Mouse (Mus musculus) hindbrain, postnatal 0 days (tissue): ENCODE results near the gene Amz2. TPM values are rescaled to one million over a fixed set of nuclear protein-coding genes. Genes with fewer than 3 reads are reported as not detected.

Experiments
- ATAC-seq: fragments of 200-750 bp; cut with Nextera tagmentation; 2 replicates; pipeline ENCODE4 v1.8.0; 2017; ENCODE audit warnings: mild to moderate bottlenecking, moderate TSS enrichment, moderate library complexity
- DNase-seq: peaks from one replicate; pipeline ENCODE4 v3.0.0-alpha.2; 2015; ENCODE audit warnings: low spot score
- H3K27ac ChIP-seq: fragments of 300-500 bp; sonication (generic); 2 replicates; pipeline ENCODE4 v1.5.1; 2014; ENCODE audit warnings: mild to moderate bottlenecking
- H3K27me3 ChIP-seq: fragments of 300-500 bp; sonication (generic); 2 replicates; pipeline ENCODE4 v1.6.1; 2014; ENCODE audit warnings: low read length, mixed read lengths; ENCODE audit not compliant: insufficient read depth
- H3K36me3 ChIP-seq: fragments of 300-500 bp; sonication (generic); 2 replicates; pipeline ENCODE4 v1.6.1; 2014; ENCODE audit warnings: low read length, mixed read lengths; ENCODE audit not compliant: insufficient read depth
- H3K4me1 ChIP-seq: fragments of 300-500 bp; sonication (generic); 2 replicates; pipeline ENCODE4 v1.6.1; 2014; ENCODE audit warnings: antibody characterized with exemption, low read length, mixed read lengths; ENCODE audit not compliant: insufficient read depth
- H3K4me2 ChIP-seq: fragments of 300-500 bp; sonication (generic); 2 replicates; pipeline ENCODE4 v1.6.1; 2014; ENCODE audit warnings: low read depth, mild to moderate bottlenecking, low read length, moderate library complexity, mixed read lengths
- H3K4me3 ChIP-seq: fragments of 300-500 bp; sonication (generic); 2 replicates; pipeline ENCODE4 v1.5.1; 2014; ENCODE audit warnings: low read length
- H3K9ac ChIP-seq: fragments of 300-500 bp; sonication (generic); replicated peaks from 2 replicates; pipeline ENCODE4 v1.6.1; 2014; ENCODE audit warnings: mild to moderate bottlenecking, low read length, moderate library complexity, mixed read lengths
- H3K9me3 ChIP-seq: fragments of 300-500 bp; sonication (generic); 2 replicates; pipeline ENCODE4 v1.6.1; 2016; ENCODE audit warnings: low read length, mixed read lengths
- CTCF ChIP-seq: IDR thresholded peaks from 2 replicates; pipeline ENCODE4 v1.5.1; 2016; ENCODE audit warnings: antibody characterized with exemption, control low read depth, low read depth
- WGBS: fragments of 180-500 bp; shearing (Covaris S2); extraction: QIAGEN DNeasy Blood & Tissue Kit; methylation state at CpG from one replicate; pipeline ENCODE4 v1.1.7; 2014; 5-methylcytosine and 5-hydroxymethylcytosine counted together
- polyA plus RNA-seq: library from polyadenylated mRNA; unstranded; fragments of >200 nt; fragmentation: Nextera tagmentation; extraction: Ambion mirVana; gene quantifications from 2 replicates; pipeline ENCODE4 v1.2.1, GENCODE M21; 2015
- total RNA-seq: library from RNA; depleted of rRNA; stranded (reverse); fragments of >200 nt; gene quantifications from 2 replicates; pipeline ENCODE4 v1.2.3, GENCODE M21; 2014

The Amz2 gene
- total and polyA plus RNA-seq, 2 experiments from 2014 or later = 38.4 to 145 TPM

GRCm38 (mm10) chr11:109410197-109410980, 15.4 kb upstream of the Amz2 start:
- H3K9ac ChIP-seq = no peak overlapping the region
- H3K27ac ChIP-seq = no peak overlapping the region

GRCm38 (mm10) chr11:109413617-109414016, 12.1 kb upstream of the Amz2 start, which contains the start of gene 9930022D16Rik:
9930022D16Rik (plus strand) TSS chr11:109413917.
- no peak within 1 kb of the TSS for H3K9ac ChIP-seq
- no peak within 1 kb of the TSS for H3K4me3 ChIP-seq
- no peaks in the 10 kb centered on the region for H3K9me3 ChIP-seq
- no peaks in the 10 kb centered on the region for H3K36me3 ChIP-seq
- no peak within 1 kb of the TSS for H3K27ac ChIP-seq
- no peaks in the 10 kb centered on the region for H3K27me3 ChIP-seq
- H3K4me2 ChIP-seq = no peak within 1 kb of the TSS
- H3K4me1 ChIP-seq = no peaks in the 10 kb centered on the region
- DNase-seq = no peak
- no peak for TF ChIP-seq CTCF
- no peak for ATAC-seq
- WGBS = 91% methylated on average over 6 of the region's 6 CpGs

More at GRCm38 (mm10) chr11:109410197-109410980, 15.4 kb upstream of the Amz2 start:
- ATAC-seq = no peak
- 90% methylated on average over 15 of the region's 15 CpGs for WGBS
- Histone ChIP-seq H3K27me3 (no peaks in the 10 kb centered on the region), H3K9me3 (no peaks in the 10 kb centered on the region), H3K4me2 (no peak overlapping the region), H3K4me1 (no peaks in the 10 kb centered on the region), H3K36me3 (no peaks in the 10 kb centered on the region), H3K4me3 (no peak overlapping the region)
- DNase-seq = no peak
- TF ChIP-seq CTCF = no peak

- no peak for TF ChIP-seq CTCF
- DNase-seq (no peak), ATAC-seq (no peak)
- H3K4me2 ChIP-seq = no peak overlapping the region
- H3K9ac ChIP-seq = no peak overlapping the region
- H3K4me3 ChIP-seq = no peak overlapping the region
- H3K27me3 ChIP-seq = no peaks in the 10 kb centered on the region
- H3K9me3 ChIP-seq = no peaks in the 10 kb centered on the region
- 83% methylated on average over 5 of the region's 5 CpGs for WGBS
- H3K4me1 ChIP-seq = no peaks in the 10 kb centered on the region
- no peaks in the 10 kb centered on the region for H3K36me3 ChIP-seq
- H3K27ac ChIP-seq = no peak overlapping the region
Measured at GRCm38 (mm10) chr11:109414802-109415201, 10.9 kb upstream of the Amz2 start.

- 90% methylated on average over 8 of the region's 8 CpGs for WGBS
- H3K27ac ChIP-seq = no peak overlapping the region
- H3K9me3 ChIP-seq = no peaks in the 10 kb centered on the region
- DNase-seq (no peak), ATAC-seq (no peak)
- no peak overlapping the region for H3K4me2 ChIP-seq
- no peaks in the 10 kb centered on the region for H3K4me1 ChIP-seq
- TF ChIP-seq CTCF = no peak
- H3K36me3 ChIP-seq = no peaks in the 10 kb centered on the region
- H3K4me3 ChIP-seq = no peak overlapping the region
- H3K9ac ChIP-seq = no peak overlapping the region
- H3K27me3 ChIP-seq = no peaks in the 10 kb centered on the region
Measured at GRCm38 (mm10) chr11:109416709-109417420, 8.9 kb upstream of the Amz2 start.

- Histone ChIP-seq H3K4me2 (no peak overlapping the region), H3K27ac (no peak overlapping the region), H3K36me3 (no peaks in the 10 kb centered on the region), H3K9me3 (no peaks in the 10 kb centered on the region), H3K4me3 (no peak overlapping the region), H3K4me1 (no peaks in the 10 kb centered on the region), H3K9ac (no peak overlapping the region), H3K27me3 (no peaks in the 10 kb centered on the region)
- 91% methylated on average over 9 of the region's 9 CpGs for WGBS
- no peak for TF ChIP-seq CTCF
- DNase-seq (no peak), ATAC-seq (no peak)
Measured at GRCm38 (mm10) chr11:109417472-109418040, 8.2 kb upstream of the Amz2 start.

GRCm38 (mm10) chr11:109419461-109419860, 6.3 kb upstream of the Amz2 start:
- no peak overlapping the region for H3K9ac ChIP-seq
- no peaks in the 10 kb centered on the region for H3K36me3 ChIP-seq
- TF ChIP-seq CTCF = no peak
- H3K9me3 ChIP-seq = no peaks in the 10 kb centered on the region
- H3K27ac ChIP-seq = no peak overlapping the region
- H3K4me3 ChIP-seq = no peak overlapping the region
- no peak for ATAC-seq
- H3K27me3 ChIP-seq = no peaks in the 10 kb centered on the region
- H3K4me1 ChIP-seq = no peaks in the 10 kb centered on the region
- no peak for DNase-seq
- WGBS = 51% methylated on average over 4 of the region's 4 CpGs
- H3K4me2 ChIP-seq = no peak overlapping the region
